Mouse (Mus musculus): ENCODE measurements around the gene Nat8f3.
"Not testable (repeated sequence)": the region's sequence is repeated elsewhere in the genome, so short reads cannot be mapped to it uniquely, and the experiment has no call there.

The Nat8f3 gene

GRCm38 (mm10) chr6:85765532-85765931, at the start of gene Nat8f3:
TSS of gene Nat8f3 (minus strand) at chr6:85765754.
- in situ Hi-C loops (cut with MboI, MseI), result loop anchor here (5.0 kb wide), 1 partner anchor 53 kb away; the partner anchor contains the start of gene Nat8f7

- in situ Hi-C loops (cut with MboI, MseI), result loop anchor here (5.0 kb wide), 1 partner anchor 51 kb away; no protein-coding TSS in a partner anchor
These were observed 47.8 kb upstream of the Nat8f3 start for GRCm38 (mm10) chr6:85813339-85813738.

DNA sequence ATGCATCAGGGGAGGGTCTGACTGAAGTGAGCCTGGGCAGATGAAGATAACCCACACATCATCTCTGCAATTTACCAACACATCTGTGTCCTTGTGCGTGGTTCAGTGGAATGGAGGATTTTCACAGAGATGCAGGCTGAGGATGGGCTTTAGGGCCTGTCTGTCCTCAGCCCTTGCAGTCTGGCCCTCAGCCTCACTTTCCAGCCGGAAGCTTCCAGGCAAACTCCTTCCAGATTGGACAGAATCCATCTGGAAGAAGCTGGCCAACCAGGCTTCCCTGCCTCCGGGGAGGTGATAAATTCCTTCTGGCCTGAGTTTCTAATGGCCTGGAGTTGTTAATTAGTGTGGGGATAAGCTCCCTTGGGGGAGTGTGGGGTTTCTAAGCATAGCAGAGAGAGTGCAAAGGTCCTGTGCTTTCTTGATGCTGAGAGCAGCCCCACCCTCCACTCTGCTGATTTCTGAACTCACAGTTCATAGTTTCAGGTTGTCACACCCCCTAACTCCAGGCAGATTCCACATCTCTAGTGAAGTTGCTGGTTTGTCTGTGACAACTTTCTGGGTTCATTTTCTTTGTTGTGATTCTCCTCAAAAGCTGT, 45.5 kb upstream of the Nat8f3 start:
- in situ Hi-C loops (cut with MboI, MseI), result loop anchor here (5.0 kb wide), 1 partner anchor 49 kb away; no protein-coding TSS in a partner anchor

DNA sequence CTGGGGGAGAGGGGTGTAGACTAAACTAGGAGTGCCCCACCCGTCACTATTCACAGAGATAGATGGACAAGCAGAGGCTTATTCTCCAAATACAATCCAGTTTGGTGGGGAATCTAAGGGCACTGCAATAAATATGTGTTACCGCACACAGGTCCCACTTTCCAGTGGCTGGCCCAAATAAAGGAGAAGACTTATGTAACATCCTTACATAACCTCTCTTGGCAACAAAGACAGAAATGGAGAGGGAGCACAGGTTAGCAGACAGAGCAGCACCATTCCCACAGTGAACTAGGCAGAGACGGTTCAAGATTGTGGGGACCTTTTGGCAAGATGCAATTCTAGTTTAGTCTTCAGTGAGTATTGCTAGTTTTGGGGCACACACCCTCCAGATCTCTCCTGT, 45.0 kb upstream of the Nat8f3 start:
- in situ Hi-C loops (cut with MboI, MseI), result loop anchor here (5.0 kb wide), 1 partner anchor 48 kb away; no protein-coding TSS in a partner anchor

DNA sequence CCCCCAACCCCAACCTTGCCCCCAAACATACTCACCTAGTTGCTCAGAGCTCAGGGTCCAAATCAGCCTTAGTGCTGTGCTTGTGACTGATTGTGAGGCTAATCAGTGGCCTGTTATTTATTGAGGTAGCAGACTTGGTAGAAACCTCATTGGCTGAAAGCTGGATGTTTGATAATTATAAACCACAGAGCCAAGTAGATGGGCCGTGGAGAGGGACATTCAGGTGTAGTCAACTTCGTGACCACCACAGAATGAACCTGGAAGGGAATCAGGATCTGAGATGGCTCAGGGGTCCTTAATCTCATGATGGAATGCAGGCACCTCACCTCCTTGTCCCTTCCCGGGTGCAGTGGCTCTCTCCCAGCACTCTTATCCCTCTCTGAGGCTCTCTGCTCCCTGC, 44.2 kb upstream of the Nat8f3 start:
- in situ Hi-C loops (cut with MboI, MseI), result loop anchor here (5.0 kb wide), 1 partner anchor 47 kb away; no protein-coding TSS in a partner anchor

DNA sequence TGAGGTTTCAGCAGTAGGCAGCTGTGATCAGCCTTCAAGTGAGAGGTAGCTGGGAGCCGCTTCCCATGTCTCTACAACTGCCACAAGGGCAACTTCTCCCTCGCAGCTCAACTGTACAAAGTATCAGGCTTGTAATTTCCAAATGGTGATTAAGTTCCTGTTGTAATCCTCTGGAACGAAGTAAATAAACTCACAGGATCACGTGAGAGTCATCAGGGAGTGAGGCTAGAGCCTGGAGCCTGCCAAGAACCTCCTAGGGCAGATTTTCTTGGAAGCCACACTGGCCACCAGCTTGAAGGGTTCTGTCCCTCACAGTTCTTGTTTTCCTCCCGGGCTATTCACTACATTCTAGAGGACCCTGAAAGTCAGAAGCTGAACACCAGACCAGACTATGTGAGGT, 37.6 kb upstream of the Nat8f3 start:
- in situ Hi-C loops (cut with MboI, MseI), result loop anchor here (5.0 kb wide), 1 partner anchor 101 kb away; no protein-coding TSS in a partner anchor

DNA sequence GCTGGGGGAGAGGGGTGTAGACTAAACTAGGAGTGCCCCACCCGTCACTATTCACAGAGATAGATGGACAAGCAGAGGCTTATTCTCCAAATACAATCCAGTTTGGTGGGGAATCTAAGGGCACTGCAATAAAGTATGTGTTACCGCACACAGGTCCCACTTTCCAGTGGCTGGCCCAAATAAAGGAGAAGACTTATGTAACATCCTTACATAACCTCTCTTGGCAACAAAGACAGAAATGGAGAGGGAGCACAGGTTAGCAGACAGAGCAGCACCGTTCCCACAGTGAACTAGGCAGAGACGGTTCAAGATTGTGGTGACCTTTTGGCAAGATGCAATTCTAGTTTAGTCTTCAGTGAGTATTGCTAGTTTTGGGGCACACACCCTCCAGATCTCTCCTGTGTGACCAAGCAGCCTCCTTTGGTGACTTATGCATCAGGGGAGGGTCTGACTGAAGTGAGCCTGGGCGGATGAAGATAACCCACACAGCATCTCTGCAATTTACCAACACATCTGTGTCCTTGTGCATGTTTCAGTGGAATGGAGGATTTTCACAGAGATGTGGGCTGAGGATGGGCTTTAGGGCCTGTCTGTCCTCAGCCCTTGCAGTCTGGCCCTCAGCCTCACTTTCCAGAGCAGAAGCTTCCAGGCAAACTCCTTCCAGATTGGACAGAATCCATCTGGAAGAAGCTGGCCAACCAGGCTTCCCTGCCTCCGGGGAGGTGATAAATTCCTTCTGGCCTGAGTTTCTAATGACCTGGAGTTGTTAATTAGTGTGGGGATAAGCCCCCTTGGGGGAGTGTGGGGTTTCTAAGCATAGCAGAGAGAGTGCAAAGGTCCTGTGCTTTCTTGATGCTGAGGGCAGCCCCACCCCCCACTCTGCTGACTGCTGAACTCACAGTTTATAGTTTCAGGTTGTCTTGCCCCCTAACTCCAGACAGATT, 2.2 kb downstream of the Nat8f3 start:
- in situ Hi-C loops (cut with MboI, MseI), result loop anchor here (5.0 kb wide), 1 partner anchor 49 kb away; no protein-coding TSS in a partner anchor

DNA sequence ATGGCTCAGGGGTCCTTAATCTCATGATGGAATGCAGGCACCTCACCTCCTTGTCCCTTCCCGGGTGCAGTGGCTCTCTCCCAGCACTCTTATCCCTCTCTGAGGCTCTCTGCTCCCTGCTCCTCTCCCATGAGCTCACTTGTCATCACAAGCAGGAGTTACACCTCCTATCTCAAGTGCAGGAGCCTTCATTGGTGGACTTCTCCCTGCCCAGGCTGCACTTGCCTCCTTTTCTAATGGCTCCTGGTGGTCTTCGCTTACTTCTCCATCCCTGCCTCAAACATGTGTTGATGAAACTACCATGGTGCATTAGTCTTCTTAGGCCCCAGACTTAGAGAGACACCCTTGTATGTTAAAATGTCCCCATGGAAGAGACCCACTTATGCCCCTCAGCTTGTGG, 2.9 kb downstream of the Nat8f3 start:
- in situ Hi-C loops (cut with MboI, MseI), result loop anchor here (5.0 kb wide), 1 partner anchor 50 kb away; no protein-coding TSS in a partner anchor

DNA sequence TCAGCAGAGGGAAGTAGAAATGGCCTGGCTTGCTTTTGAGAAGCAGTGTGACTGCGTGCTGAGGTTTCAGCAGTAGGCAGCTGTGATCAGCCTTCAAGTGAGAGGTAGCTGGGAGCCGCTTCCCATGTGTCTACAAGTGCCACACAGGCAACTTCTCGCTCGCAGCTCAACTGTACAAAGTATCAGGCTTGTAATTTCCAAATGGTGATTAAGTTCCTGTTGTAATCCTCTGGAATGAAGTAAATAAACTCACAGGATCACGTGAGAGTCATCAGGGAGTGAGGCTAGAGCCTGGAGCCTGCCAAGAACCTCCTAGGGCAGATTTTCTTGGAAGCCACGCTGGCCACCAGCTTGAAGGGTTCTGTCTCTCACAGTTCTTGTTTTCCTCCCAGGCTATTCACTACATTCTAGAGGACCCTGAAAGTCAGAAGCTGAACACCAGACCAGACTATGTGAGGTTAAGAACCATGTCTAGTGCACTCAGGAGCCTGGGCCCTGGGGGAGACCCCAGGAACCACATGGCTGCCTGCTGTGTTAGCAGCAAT, 9.8 kb downstream of the Nat8f3 start:
- in situ Hi-C loops (cut with MboI, MseI), result not testable (repeated sequence)

DNA sequence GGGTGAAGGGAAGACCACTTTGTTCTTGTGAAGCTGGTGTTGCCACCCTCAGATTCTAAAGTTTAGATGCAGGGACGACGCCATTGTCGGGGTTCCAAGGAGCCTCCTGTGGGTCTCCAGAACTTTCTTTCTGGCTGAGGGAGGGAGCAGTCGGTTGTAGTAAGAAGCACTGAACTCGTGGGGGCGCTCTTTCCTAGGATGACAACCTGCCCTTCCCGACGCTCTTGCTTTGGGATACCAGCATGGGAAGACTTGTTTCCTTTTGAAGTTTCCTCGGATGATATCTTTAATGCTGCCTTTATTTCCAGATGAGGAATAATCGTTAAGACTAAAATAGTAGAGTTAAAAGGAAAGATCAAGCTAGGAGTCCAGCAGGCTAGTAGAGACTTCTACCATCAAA, 52.4 kb downstream of the Nat8f3 start, which contains the start of gene Nat8f7:
TSS of gene Nat8f7 (minus strand) at position 101 of the 400 bp plus-strand sequence.
- in situ Hi-C loops (cut with MboI, MseI), result loop anchor here (5.0 kb wide), 1 partner anchor 54 kb away; the partner anchor contains the start of gene Nat8f3

DNA sequence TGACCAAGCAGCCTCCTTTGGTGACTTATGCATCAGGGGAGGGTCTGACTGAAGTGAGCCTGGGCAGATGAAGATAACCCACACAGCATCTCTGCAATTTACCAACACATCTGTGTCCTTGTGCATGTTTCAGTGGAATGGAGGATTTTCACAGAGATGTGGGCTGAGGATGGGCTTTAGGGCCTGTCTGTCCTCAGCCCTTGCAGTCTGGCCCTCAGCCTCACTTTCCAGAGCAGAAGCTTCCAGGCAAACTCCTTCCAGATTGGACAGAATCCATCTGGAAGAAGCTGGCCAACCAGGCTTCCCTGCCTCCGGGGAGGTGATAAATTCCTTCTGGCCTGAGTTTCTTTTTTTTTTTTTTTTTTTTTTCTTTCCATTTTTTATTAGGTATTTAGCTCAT, 55.9 kb downstream of the Nat8f3 start:
- in situ Hi-C loops (cut with MboI, MseI), result loop anchor here (5.0 kb wide), 1 partner anchor 58 kb away; the partner anchor contains the start of gene Nat8f3

DNA sequence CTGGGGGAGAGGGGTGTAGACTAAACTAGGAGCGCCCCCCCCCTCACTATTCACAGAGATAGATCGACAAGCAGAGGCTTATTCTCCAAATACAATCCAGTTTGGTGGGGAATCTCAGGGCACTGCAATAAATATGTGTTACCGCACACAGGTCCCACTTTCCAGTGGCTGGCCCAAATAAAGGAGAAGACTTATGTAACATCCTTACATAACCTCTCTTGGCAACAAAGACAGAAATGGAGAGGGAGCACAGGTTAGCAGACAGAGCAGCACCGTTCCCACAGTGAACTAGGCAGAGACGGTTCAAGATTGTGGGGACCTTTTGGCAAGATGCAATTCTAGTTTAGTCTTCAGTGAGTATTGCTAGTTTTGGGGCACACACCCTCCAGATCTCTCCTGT, 56.3 kb downstream of the Nat8f3 start:
- in situ Hi-C loops (cut with MboI, MseI), result not testable (repeated sequence)

DNA sequence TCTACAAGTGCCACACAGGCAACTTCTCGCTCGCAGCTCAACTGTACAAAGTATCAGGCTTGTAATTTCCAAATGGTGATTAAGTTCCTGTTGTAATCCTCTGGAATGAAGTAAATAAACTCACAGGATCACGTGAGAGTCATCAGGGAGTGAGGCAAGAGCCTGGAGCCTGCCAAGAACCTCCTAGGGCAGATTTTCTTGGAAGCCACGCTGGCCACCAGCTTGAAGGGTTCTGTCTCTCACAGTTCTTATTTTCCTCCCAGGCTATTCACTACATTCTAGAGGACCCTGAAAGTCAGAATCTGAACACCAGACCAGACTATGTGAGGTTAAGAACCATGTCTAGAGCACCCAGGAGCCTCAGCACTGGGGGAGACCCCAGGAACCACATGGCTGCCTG, 63.6 kb downstream of the Nat8f3 start:
- in situ Hi-C loops (cut with MboI, MseI), result loop anchor here (5.0 kb wide), 1 partner anchor 100 kb away; no protein-coding TSS in a partner anchor
